Comparison of ENCODE assay signal across 8 mouse cellular contexts in genomic region chr4:126202303-126203181, GRCm38 (mm10). TPM values are rescaled to one million over a fixed set of nuclear protein-coding genes. Genes with fewer than 3 reads are reported as not detected.
DNase-seq lines count a peak whose midpoint lies in the region; ATAC-seq lines count a peak whose summit lies in the region.

Gene Thrap3 (minus strand): TSS chr4:126202760.

- H3K36me3 ChIP-seq in hindbrain, embryonic 12.5 days, result no peaks in the 10 kb centered on the region

- peak; percentile 99 for DNase-seq in NIH3T3 (ENCODE audit: low read depth)
- DNase-seq in cerebellum, postnatal 10 days, result peak; percentile 100
- peak; percentile 98 for DNase-seq in frontal cortex, postnatal 10 days (ENCODE audit: low spot score in 2 of 2)
- DNase-seq in layer of hippocampus, postnatal 14 days (ENCODE audit: low spot score in 2 of 2), result peak; percentile 97 to 99
- DNase-seq in lung, postnatal 14 days, result peak; percentile 99
- peak; percentile 94 for DNase-seq in retina, adult 2 months (ENCODE audit: low read depth, low spot score)
- DNase-seq in thymus, postnatal 36 days, result peak; percentile 96 to 98

- peak within 1 kb of the TSS; percentile 85 for H3K9ac ChIP-seq in hindbrain, embryonic 12.5 days

- peak; percentile 99 for ATAC-seq in hindbrain, embryonic 12.5 days (ENCODE audit: low FRiP score)

- H3K4me1 ChIP-seq in hindbrain, embryonic 12.5 days, result peaks cover 24% of the 10 kb centered on the region

- peak within 1 kb of the TSS; percentile 71 for H3K4me3 ChIP-seq in hindbrain, embryonic 12.5 days

- peak within 1 kb of the TSS; percentile 94 for H3K27ac ChIP-seq in hindbrain, embryonic 12.5 days

- H3K9me3 ChIP-seq in hindbrain, embryonic 12.5 days (replicated peaks), result no peaks in the 10 kb centered on the region

- peak within 1 kb of the TSS; percentile 72 for H3K4me2 ChIP-seq in hindbrain, embryonic 12.5 days (replicated peaks)

- H3K27me3 ChIP-seq in hindbrain, embryonic 12.5 days, result no peaks in the 10 kb centered on the region

- 1% methylated on average over 68 of the region's 75 CpGs for WGBS in hindbrain, embryonic 12.5 days

RNA-seq across cellular contexts. Expression of gene Thrap3, which starts in this region (rescaled TPM):
- 250 and 255 TPM in 2 replicates for polyA plus RNA-seq in hindbrain, embryonic 12.5 days (2016; fragmentation: Nextera tagmentation; extraction: Ambion mirVana)
- 100 to 1,000 TPM; 142 to 149 TPM for total RNA-seq in layer of hippocampus, postnatal 14 days (2021)

Comparison
In these comparisons a context has a peak if more than half of its experiments do, and no peak if none do; other contexts are left out.
1. Peak in every context shown above with its lines: DNase-seq, ATAC-seq, H3K4me3 ChIP-seq and H3K27ac ChIP-seq.